Mouse (Mus musculus): ENCODE measurements around the gene Stpg2.
"Not testable (repeated sequence)": the region's sequence is repeated elsewhere in the genome, so short reads cannot be mapped to it uniquely, and the experiment has no call there.

Stpg2 gene

DNA sequence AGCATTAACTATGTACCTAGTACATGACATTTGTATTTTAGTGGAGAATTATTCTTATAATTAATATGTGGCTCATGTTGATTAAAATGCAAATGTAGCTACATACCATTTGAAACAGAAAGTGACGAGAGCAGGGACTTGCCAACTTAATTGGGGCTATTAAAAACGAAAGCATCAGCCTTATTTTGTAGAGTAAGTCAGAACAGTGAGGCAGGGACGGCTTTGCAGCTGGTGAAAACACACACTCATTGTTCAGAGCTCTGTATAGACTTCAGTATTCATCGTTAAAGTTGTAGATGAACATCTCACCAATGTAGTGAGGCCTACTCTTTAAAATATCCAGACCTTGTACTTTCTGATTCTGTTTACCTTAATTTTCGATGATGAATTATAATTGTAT is 213.6 kb downstream of the Stpg2 start:
- DNase-seq (ENCODE audit: low spot score in 2 of 2): no peak

DNA sequence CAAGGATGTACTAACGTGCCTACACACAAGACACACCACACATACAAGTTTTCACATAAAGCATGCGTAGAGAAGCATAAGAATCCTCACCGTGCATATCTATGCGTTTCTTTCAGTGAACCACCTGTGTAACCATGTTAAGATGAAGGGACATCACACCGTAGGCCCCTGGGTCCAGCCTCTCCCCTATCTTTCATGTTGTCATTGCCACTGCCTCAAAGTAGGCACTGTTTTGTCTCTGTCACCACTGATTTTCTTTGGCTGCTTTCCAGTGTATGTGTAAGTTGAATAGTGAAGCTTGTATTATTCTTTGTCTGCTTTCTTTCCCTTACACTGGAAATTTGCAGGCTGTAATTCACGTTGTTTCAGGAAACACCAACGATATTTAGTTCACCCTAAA is 236.7 kb downstream of the Stpg2 start:
- no peak for DNase-seq (ENCODE audit: low spot score in 2 of 2)

DNA sequence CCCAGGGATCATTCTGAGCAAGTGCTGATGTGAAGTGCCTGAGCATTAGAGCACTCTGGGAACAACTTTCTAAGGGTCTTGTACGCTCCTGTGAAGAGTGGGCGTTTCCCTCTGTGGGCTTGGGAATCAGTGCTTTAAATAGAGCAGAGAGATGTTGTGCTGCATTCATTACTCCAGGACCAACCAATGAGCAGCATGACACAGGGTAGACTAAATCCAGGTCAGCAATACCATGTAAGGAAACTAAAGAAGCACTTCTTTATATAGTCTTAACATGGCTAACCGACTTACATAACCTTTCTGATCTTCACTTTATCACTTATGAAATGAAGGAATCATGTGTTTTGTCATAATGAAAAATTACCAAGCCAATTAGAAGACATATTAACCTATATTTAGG is 290.4 kb downstream of the Stpg2 start:
- DNase-seq (ENCODE audit: low spot score in 2 of 2): no peak

DNA sequence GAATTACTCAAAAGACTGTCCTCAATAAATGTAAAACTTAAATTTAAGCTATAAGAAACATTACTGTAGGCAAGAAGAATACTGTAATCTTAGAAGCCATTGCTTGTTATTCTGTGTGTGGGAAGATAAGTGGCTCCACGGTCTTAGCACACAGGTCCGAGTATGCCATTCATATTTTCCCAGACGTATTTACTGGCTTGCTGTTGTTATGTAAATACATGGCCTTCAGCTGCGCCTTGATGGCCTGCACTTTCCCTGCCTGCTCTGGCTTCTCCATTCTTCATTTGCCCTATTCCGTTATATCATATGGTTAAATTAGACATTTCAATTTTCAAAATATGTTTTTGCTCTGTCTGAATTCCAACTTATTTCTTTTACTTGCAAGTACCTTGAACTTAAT is 296.7 kb downstream of the Stpg2 start:
- no peak for DNase-seq (ENCODE audit: low spot score in 2 of 2)

DNA sequence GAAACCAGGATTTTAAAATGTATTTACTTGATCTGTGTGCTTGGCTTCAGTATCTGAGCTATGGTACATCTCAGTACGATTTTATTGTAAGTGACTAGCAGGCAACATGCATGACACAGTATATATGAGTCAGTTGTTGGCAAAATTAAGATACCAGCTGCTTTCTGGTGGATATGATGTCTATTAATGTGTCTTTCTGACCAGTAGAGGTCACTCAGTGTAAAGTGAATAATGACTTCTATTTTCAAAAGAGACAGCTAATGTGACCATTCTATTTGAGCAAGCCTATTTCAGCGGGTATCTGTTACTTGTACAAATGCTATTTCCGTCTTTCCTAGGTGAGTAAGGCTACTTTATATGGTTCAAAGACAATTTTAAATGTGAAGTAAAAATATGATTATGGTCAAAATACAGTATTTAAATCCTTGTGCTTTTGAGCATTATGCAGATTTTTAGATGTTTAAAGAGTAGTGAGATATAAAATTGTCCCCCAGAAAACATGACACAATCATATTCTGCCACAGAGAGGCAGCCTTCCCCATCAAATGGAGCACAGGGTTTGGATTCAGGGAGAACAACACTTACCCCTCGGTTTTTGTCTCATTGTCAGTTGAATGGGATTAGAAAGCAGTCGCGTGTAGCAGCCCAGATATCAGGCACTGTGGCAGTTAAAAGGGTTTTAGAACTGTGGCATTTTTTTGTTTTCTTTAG is 303.9 kb downstream of the Stpg2 start:
- no peak for DNase-seq (ENCODE audit: low spot score in 2 of 2)

DNA sequence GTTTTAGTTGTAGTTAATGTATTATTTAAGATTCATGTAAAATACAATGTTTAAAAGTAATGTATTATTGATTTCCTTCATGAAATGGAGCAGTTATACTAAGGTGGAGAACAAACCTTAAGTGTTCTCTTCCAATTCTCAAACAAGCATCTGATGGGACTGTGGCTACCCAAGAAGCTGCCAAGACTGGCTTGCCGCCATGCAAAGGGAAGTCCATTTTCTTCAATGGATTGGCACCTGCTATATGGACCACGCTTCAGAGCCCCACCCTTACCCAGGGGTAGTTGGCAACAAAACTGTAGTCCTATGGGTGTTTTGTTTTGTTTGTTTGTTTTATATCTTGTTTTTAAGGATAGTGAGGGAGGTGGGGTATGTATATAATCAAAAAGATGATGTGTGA is 373.0 kb downstream of the Stpg2 start:
- no peak for DNase-seq (ENCODE audit: low spot score in 2 of 2)

DNA sequence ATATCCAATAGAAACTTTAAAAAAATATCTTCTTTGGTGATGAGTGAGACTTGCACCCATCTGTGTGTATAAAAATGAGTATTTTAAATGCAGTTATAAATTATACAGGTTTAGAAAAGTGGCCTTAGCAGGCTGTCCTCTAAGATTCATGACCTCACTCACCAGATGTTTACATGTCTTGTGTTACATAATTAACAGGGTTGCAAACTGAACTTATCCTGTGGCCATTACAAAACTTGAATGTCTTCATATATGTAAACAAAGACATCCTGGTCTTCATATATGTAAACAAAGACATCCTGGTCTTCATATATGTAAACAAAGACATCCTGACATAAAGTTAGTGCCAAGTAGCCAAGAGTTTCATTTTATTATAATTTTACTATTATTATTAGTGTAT is 375.8 kb downstream of the Stpg2 start:
- DNase-seq (ENCODE audit: low spot score in 2 of 2): no peak

DNA sequence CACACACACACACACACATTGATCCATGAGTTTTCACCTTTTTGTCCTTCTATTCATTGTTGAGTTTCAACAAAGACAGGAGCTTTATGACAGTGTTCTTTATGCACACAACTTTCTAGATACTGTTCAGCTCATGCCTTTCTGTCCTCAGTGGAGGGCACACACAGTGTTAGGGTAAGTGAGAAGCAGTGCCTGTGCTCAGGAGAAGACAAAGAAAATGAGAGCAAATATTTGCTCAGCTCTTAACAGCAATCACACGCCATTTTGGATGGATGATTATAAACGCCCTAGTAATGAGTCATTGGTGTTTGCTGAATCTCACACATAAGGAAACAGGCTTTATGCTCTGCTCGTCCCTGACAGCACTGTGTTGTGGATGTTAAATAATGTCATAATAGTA is 394.0 kb downstream of the Stpg2 start:
- DNase-seq (ENCODE audit: low spot score in 2 of 2): no peak

DNA sequence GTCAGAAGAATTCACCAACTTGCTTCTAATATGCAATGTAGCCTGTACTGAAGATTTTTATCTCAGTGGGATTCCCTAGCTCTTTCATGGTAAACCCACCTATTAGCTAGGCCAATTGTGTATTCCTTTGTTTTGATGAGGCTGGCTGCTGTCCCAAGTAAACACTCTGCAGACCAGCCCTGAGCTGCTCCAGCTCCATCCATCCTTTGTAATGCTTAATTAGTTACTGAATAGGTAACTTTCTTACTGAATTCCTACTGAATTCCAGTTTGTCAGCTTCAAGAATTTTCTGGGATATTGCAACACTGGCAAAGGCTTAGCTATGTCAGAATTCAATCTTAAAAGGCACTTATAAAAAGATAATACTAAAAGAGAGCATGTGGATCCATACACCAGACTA is 402.8 kb downstream of the Stpg2 start:
- DNase-seq (ENCODE audit: low spot score in 2 of 2): not testable (repeated sequence)

DNA sequence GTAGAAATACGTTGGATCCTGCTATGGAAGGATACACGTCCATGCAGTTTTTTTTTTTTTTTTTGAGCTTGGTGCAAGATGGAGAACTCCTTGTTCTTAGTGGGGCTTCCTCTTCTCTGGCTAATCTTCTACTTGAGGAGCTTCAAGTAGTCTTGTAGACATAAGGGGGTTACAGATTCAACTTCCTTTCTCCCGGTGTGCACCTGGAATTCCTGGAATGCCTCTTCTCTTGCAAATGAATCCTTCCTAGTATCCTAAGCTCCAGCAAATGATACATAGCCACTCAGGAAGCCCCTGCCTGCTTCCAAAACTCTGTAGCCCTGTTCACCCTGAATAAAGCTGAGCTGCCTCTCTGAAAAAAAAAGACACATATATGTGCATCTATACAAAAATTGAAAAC is 409.1 kb downstream of the Stpg2 start:
- no peak for DNase-seq (ENCODE audit: low spot score in 2 of 2)

DNA sequence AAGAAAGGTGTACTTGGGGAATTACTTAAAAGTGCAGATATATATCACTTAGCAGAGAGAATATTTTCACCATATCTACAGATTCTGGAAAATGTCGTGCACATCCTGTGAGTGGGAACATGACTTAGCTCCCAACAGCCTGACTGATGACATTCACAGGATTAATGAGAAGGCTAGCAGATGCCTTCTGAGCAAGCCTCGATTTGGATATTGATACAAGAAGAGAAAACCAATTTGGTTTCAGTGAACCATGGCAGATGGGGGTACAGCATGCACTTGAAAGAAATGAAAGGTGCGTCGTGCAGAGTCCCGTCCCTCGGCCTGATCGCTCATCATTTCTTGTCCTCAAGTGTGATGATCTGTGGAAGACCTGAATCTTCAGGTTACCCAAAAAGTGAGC is 410.3 kb downstream of the Stpg2 start:
- DNase-seq (ENCODE audit: low spot score in 2 of 2): no peak

DNA sequence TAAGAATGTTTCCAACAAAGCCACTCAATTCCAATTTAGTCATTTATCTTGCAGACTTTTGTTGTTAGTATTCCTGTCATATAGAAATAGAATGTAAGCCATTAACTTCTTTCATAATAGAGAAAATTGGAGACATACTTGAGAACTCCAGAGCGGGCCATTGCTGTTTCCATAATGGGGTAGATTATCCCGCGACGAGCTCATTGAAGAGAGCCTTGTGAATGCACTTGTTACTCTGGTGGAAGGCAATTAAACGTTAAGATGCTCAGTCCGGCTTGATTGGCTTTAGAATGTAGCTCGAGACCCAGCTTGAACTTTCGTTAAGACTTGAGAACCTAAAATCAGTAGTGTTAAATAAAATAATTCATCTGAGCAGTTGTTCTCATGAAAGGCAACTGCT is 432.4 kb downstream of the Stpg2 start:
- DNase-seq (ENCODE audit: low spot score in 2 of 2): no peak

DNA sequence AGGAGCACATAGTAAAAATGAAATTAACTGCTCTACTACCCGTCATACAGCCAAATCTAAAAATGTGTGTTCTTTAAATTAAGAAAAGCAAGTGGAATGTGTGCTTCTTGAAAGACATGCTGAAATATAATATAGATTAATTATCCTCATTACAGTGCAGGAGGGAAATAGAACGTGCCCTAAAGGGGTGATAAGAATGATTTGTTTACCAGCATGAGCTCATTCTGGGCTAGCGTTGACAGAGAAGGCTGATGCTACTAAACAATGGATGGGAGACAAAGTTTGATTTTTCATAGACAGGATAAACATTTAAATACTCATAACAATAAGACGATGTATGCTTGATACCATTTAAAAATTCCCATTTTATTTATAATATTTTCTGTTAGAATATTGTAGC is 446.0 kb downstream of the Stpg2 start:
- DNase-seq (ENCODE audit: low spot score in 2 of 2): no peak

DNA sequence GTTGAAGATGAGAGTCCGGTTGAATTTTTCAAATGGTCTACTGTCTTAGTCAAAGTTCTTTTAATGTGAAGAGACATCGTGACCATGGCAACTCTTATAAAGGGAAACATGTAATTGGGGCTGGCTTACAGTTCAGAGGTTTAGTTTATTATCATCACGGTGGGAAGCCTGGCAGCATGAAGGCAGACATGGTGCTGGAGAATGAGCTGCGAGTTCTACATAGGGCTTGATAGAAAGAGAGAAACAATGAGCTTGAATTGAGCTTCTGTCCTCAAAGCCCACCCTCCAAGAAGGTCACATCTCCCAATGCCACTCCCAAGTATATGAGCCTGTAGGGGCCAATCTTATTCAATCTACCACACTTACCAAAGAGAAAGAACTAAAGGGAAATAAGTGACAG is 453.9 kb downstream of the Stpg2 start:
- DNase-seq (ENCODE audit: low spot score in 2 of 2): no peak

DNA sequence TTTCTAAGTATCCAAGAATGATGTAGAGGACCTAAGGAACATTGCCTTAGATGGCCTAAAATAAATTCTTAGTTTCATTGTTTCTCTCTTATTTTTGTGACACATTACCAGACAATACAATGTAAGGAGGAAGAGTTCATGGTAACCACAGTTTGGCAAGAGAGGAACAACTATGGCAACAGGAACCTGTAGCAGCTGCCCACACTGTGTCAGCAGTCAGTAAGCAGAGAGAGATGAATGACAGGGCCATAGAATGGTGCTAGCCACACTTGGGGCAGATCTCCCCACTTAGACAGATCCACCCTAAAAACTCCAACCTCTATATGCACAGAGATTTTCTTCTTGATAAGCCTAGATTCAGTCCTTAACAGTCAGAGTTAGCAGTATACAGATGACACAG is 456.7 kb downstream of the Stpg2 start:
- no peak for DNase-seq (ENCODE audit: low spot score in 2 of 2)

DNA sequence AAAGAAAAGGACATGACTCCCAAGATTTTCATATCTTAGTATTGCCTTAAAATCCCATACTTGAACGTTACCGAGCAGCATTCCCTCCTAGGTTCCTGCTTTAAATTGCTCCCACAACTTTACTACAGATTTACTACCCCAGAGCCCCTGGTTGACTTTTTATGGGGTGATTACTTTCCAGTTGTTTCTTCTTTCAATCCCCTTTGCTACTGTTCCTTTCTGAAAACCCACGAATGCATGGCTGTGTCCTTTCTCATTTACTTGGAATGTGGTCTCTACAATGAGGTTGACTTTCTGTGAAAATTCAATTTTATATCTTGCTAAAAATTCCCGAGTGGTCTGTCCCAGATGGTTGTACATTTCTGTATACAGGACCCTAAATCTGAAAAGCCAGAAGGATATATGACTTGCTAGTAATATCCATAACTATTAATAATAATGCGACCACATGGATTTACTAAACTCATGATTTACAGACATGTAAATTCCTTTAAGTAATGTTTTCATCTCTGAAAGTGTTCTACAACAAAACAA is 458.3 kb downstream of the Stpg2 start:
- no peak for DNase-seq (ENCODE audit: low spot score in 2 of 2)

DNA sequence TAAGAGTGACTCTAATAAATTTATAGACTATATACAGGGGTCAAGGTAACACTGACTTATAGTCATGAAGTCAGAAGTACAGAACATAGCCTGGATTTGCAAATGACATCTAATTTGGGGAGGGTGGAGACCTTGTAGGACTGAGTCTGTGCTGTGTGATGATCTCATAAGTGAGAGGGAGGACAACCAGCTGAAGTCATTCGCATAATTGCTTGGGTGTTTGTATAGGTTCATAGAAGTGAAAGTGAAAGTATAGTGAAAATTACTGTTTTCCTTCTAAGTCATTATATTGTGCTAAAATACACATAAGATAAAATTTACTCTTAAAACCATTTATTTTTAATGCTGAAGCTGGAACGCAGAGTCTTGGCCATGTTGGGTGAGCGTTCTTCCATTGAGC is 459.6 kb downstream of the Stpg2 start:
- no peak for DNase-seq (ENCODE audit: low spot score in 2 of 2)

DNA sequence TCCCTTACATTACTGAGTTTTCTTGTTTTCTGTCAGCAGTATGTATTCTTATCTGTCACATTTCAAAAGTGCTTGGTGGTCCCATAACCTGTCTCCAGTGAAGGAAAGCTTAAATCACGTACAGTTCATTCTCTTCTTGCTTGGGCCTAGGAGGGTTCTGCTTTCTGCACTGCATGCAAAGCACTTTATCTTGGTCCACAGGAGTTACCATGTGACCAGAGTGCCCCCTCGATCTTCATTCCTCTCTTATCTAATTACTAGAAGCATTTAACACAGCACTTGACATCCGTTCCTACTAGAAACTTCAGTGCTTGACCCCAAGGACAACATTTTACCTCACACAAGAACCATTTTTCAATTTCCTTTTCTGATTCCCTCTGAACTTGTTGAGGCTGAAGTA is 470.7 kb downstream of the Stpg2 start:
- no peak for DNase-seq (ENCODE audit: low spot score in 2 of 2)

DNA sequence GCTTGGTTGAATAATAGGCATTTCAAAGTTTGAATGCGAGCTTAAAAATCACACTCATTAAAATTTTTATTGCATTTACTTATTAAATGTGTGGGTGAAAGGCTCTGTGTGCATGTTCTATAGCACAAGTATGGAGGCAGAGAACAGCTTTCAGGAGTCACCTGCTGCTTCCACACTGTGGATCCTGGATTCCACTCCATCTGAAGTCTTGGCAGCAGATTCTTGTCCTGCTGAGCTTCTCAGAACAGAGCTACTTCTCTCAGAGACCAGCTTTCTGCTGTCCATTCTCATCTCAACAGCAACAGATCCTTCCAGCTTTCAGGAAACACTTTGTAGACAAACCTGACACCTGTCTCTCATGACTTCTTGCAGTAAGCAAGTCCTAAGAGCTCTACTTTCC is 471.2 kb downstream of the Stpg2 start:
- DNase-seq (ENCODE audit: low spot score in 2 of 2): no peak

DNA sequence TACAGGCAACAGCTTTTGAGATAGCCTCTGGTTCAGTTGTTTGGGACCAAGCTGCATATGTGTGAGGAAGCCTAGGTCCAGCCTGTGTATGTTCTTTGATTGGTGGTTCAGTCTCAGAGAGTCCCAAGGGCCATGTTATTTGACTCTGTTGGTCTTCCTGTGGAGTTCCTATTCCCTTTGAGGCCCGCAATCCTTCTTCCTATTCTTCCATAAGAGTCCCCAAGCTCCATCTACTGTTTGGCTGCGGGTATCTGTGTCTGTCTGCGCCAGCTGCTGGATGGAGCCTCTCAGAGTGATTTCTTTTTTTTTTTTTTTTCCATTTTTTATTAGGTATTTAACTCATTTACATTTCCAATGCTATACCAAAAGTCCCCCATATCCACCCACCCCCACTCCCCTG is 498.7 kb downstream of the Stpg2 start:
- not testable (repeated sequence) for DNase-seq (ENCODE audit: low spot score in 2 of 2)

DNA sequence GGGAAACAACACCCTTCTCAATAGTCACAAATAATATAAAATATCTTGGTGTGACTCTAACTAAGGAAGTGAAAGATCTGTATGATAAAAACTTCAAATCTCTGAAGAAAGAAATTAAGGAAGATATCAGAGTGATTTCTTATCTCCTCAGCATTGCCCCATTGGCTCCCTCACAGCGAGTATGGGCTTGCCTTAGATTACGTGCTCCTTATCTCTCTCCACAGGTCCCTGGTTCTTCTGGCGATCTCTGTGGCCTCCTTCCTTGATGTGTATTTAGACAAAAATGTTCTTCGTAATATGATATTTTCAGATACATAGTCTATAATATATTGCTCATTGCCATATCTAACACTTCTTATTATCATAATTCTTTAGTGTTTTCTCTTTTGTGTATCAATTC is 501.9 kb downstream of the Stpg2 start:
- DNase-seq (ENCODE audit: low spot score in 2 of 2): not testable (repeated sequence)

DNA sequence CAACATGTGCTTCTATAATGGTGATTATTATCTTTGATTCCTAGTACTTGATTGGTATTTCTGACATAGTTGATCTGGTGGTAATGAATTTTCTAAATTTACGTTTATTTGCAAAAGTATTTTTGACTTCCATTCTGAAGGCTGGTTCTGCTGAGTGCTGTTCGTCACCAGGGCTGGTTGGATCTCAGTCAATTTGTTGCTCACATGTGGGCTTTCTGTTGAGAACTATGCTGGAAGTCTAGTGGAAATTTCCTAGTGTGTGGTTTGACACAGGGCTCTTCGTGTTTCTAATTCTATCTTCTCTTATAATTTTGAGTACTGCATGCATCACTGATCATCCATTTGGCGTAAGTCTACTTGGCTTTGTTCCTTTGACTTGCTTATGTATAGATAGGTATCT is 504.3 kb downstream of the Stpg2 start:
- no peak for DNase-seq (ENCODE audit: low spot score in 2 of 2)

DNA sequence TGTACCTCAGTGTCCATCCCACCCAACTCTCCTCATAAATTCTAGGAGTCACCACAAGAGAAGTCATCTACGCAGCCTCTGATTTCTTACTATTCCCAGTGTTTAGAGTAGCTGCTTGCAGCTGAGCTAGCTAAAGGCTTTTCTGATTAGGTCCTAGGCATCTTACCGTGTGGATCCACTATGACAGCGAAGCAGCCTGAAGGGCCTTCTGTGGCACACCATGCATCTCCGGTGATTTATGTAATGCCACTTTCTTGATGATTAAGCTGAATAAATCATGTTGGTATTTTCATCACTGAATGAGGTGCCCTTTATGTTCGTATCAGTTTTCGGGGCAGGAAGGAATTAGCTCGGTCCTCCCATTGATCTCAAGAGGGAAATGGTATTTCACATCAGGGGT is 523.3 kb downstream of the Stpg2 start:
- no peak for DNase-seq (ENCODE audit: low spot score in 2 of 2)

DNA sequence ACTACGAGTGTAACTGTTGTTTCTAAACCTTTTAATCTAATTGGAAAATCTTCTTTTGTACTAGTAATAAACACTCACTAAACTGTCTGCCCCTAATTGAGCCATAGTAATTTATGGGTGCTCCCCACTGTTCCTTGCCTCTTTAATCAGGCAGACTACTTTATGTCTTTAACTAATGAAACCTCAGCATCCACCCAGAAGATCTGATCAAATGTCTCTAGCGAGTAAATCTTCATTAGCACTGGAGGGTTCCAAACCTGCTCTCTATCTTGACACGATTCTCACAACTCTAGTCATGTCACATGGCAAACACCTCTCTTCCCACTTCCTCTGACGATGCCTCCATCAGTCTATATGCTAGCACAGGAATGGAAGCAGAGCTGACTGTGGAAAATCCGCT is 523.8 kb downstream of the Stpg2 start:
- DNase-seq (ENCODE audit: low spot score in 2 of 2): no peak

All from spleen, postnatal 10 days (tissue).